Mouse (Mus musculus) liver, embryonic 16.5 days (tissue): ENCODE data around the gene Tmem198. TPM values are rescaled to one million over a fixed set of nuclear protein-coding genes. Genes with fewer than 3 reads are reported as not detected.
A peak's percentile ranks its signal among the peaks of the same experiment; 100 is the strongest.

Source experiments
- ATAC-seq: fragments of 200-750 bp; cut with Nextera tagmentation; 2 replicates; pipeline ENCODE4 v1.8.0; 2017; ENCODE audit warnings: low read depth, mild to moderate bottlenecking, moderate number of reproducible peaks, moderate library complexity
- H3K27ac ChIP-seq: fragments of 300-500 bp; sonication (generic); 2 replicates; pipeline ENCODE4 v1.5.1; 2014; ENCODE audit warnings: mild to moderate bottlenecking, low read length
- H3K27me3 ChIP-seq: fragments of 300-500 bp; sonication (generic); 2 replicates; pipeline ENCODE4 v1.6.1; 2014; ENCODE audit warnings: low read depth, low read length, mixed read lengths; ENCODE audit not compliant: control insufficient read depth, insufficient read depth
- H3K36me3 ChIP-seq: fragments of 300-500 bp; sonication (generic); 2 replicates; pipeline ENCODE4 v1.6.1; 2014; ENCODE audit warnings: mild to moderate bottlenecking; ENCODE audit not compliant: control insufficient read depth, insufficient read depth
- H3K4me1 ChIP-seq: fragments of 300-500 bp; sonication (generic); 2 replicates; pipeline ENCODE4 v1.6.1; 2014; ENCODE audit warnings: low read depth, low read length, mixed read lengths; ENCODE audit not compliant: control insufficient read depth
- H3K4me2 ChIP-seq: fragments of 300-500 bp; sonication (generic); 2 replicates; pipeline ENCODE4 v1.6.1; 2014; ENCODE audit warnings: low read depth, low read length, mixed read lengths
- H3K4me3 ChIP-seq: fragments of 300-500 bp; sonication (generic); 2 replicates; pipeline ENCODE4 v1.5.1; 2014; ENCODE audit warnings: low read depth, mild to moderate bottlenecking, low read length
- H3K9ac ChIP-seq: fragments of 300-500 bp; sonication (generic); 2 replicates; pipeline ENCODE4 v1.6.1; 2014; ENCODE audit warnings: low read depth, low read length
- H3K9me3 ChIP-seq: fragments of 300-500 bp; sonication (generic); replicated peaks from 2 replicates; pipeline ENCODE4 v1.6.1; 2016; ENCODE audit warnings: low read length; ENCODE audit not compliant: control insufficient read depth
- WGBS: fragments of 180-500 bp; shearing (Covaris S2); extraction: QIAGEN DNeasy Blood & Tissue Kit; methylation state at CpG from one replicate; pipeline ENCODE4 v1.1.7; 2014; ENCODE audit not compliant: insufficient replicate concordance; 5-methylcytosine and 5-hydroxymethylcytosine counted together
- polyA plus RNA-seq: library from polyadenylated mRNA; unstranded; fragments of >200 nt; fragmentation: Nextera tagmentation; extraction: Ambion mirVana; gene quantifications from 2 replicates; pipeline ENCODE4 v1.2.1, GENCODE M21; 2015

Tmem198 gene
- polyA plus RNA-seq, 1 experiment from 2014 or later = 0.06 TPM

GRCm38 (mm10) chr1:75460297-75460696 is 19.0 kb upstream of the Tmem198 start:
- Histone ChIP-seq H3K27ac (no peak overlapping the region), H3K4me2 (no peak overlapping the region), H3K4me1 (peaks cover 36% of the 10 kb centered on the region), H3K9ac (no peak overlapping the region), H3K9me3 (no peaks in the 10 kb centered on the region), H3K27me3 (peaks cover 49% of the 10 kb centered on the region), H3K36me3 (no peaks in the 10 kb centered on the region), H3K4me3 (no peak overlapping the region)
- no peak for ATAC-seq
- WGBS = 38% methylated on average over 7 of the region's 7 CpGs

GRCm38 (mm10) chr1:75462636-75463035 is 16.7 kb upstream of the Tmem198 start:
- H3K4me1 ChIP-seq = peaks cover 36% of the 10 kb centered on the region

GRCm38 (mm10) chr1:75463652-75464204 is 15.6 kb upstream of the Tmem198 start:
- H3K4me3 ChIP-seq = 0 out of 2 replicates have a peak overlapping the region, but pooled peaks have one; percentile 19
- peak; percentile 85 for ATAC-seq
- WGBS = 43% methylated on average over 5 of the region's 5 CpGs
- no peaks in the 10 kb centered on the region for H3K9me3 ChIP-seq
- H3K4me1 ChIP-seq = peaks cover 29% of the 10 kb centered on the region
- H3K36me3 ChIP-seq = no peaks in the 10 kb centered on the region
- H3K27ac ChIP-seq = peak overlapping the region; percentile 62
- peaks cover 33% of the 10 kb centered on the region for H3K27me3 ChIP-seq
- peak overlapping the region; percentile 48 for H3K9ac ChIP-seq
- H3K4me2 ChIP-seq = peak overlapping the region; percentile 55

More at GRCm38 (mm10) chr1:75462636-75463035, 16.7 kb upstream of the Tmem198 start:
- H3K9me3 ChIP-seq = no peaks in the 10 kb centered on the region
- H3K27me3 ChIP-seq = peaks cover 41% of the 10 kb centered on the region
- H3K36me3 ChIP-seq = no peaks in the 10 kb centered on the region
- 25% methylated on average over 1 of the region's 1 CpGs for WGBS
- H3K9ac ChIP-seq = no peak overlapping the region; the same call in 1 of the 2 replicates
- peak overlapping the region; percentile 37 for H3K4me2 ChIP-seq
- peak; percentile 76 for ATAC-seq
- no peak overlapping the region for H3K4me3 ChIP-seq
- H3K27ac ChIP-seq = peak overlapping the region; percentile 62

GRCm38 (mm10) chr1:75467215-75467927 is 12.0 kb upstream of the Tmem198 start:
- 8% methylated on average over 14 of the region's 14 CpGs for WGBS
- Histone ChIP-seq H3K9ac (no peak overlapping the region), H3K4me2 (no peak overlapping the region), H3K9me3 (no peaks in the 10 kb centered on the region), H3K36me3 (no peaks in the 10 kb centered on the region), H3K4me1 (peaks cover 29% of the 10 kb centered on the region), H3K27ac (no peak overlapping the region), H3K4me3 (no peak overlapping the region), H3K27me3 (peaks cover 31% of the 10 kb centered on the region)
- peak; percentile 22; the same call in 1 of the 2 replicates for ATAC-seq

- Histone ChIP-seq H3K4me3 (no peak overlapping the region), H3K9ac (no peak overlapping the region), H3K9me3 (no peaks in the 10 kb centered on the region), H3K36me3 (no peaks in the 10 kb centered on the region), H3K27me3 (peaks cover 33% of the 10 kb centered on the region), H3K4me1 (peaks cover 10% of the 10 kb centered on the region), H3K27ac (no peak overlapping the region), H3K4me2 (no peak overlapping the region)
- ATAC-seq = no peak
- WGBS = 63% methylated on average over 17 of the region's 17 CpGs
These were observed 10.0 kb upstream of the Tmem198 start for GRCm38 (mm10) chr1:75469287-75469825.

GRCm38 (mm10) chr1:75476441-75476840 is 2.9 kb upstream of the Tmem198 start:
- 91% methylated on average over 11 of the region's 11 CpGs for WGBS
- ATAC-seq = no peak
- no peak overlapping the region for H3K4me2 ChIP-seq
- peaks cover 10% of the 10 kb centered on the region for H3K4me1 ChIP-seq
- H3K9me3 ChIP-seq = no peaks in the 10 kb centered on the region
- H3K9ac ChIP-seq = no peak overlapping the region
- H3K4me3 ChIP-seq = no peak overlapping the region
- no peaks in the 10 kb centered on the region for H3K36me3 ChIP-seq
- H3K27ac ChIP-seq = no peak overlapping the region
- peaks cover 50% of the 10 kb centered on the region for H3K27me3 ChIP-seq

GRCm38 (mm10) chr1:75477264-75477965 is 1.9 kb upstream of the Tmem198 start:
- H3K4me3 ChIP-seq = 0 out of 2 replicates have a peak overlapping the region, but pooled peaks have one; percentile 1
- H3K27me3 ChIP-seq = peaks cover 60% of the 10 kb centered on the region
- H3K4me1 ChIP-seq = peaks cover 10% of the 10 kb centered on the region
- no peak overlapping the region for H3K27ac ChIP-seq
- H3K4me2 ChIP-seq = peak overlapping the region; percentile 30
- WGBS = 9% methylated on average over 35 of the region's 35 CpGs
- no peaks in the 10 kb centered on the region for H3K9me3 ChIP-seq
- H3K36me3 ChIP-seq = no peaks in the 10 kb centered on the region
- no peak for ATAC-seq
- H3K9ac ChIP-seq = no peak overlapping the region

GRCm38 (mm10) chr1:75477966-75478290 is 1.4 kb upstream of the Tmem198 start:
- H3K4me2 ChIP-seq = peak overlapping the region; percentile 93
- H3K36me3 ChIP-seq = no peaks in the 10 kb centered on the region
- H3K9me3 ChIP-seq = no peaks in the 10 kb centered on the region
- no peak overlapping the region for H3K9ac ChIP-seq
- no peak overlapping the region for H3K27ac ChIP-seq
- WGBS = 28% methylated on average over 3 of the region's 3 CpGs
- H3K27me3 ChIP-seq = peaks cover 65% of the 10 kb centered on the region
- no peak for ATAC-seq
- H3K4me1 ChIP-seq = peaks cover 10% of the 10 kb centered on the region
- peak overlapping the region; percentile 73; the same call in 1 of the 2 replicates for H3K4me3 ChIP-seq
